Mouse (Mus musculus) ovary, postnatal 10 days (tissue): Measurements from ENCODE around the gene Gpank1.
"Not testable (repeated sequence)": the region's sequence is repeated elsewhere in the genome, so short reads cannot be mapped to it uniquely, and the experiment has no call there.

Experiments used
- DNase-seq: peaks from one replicate; pipeline ENCODE4 v3.0.0; 2022; ENCODE audit warnings: low spot score

Gene Gpank1

DNA sequence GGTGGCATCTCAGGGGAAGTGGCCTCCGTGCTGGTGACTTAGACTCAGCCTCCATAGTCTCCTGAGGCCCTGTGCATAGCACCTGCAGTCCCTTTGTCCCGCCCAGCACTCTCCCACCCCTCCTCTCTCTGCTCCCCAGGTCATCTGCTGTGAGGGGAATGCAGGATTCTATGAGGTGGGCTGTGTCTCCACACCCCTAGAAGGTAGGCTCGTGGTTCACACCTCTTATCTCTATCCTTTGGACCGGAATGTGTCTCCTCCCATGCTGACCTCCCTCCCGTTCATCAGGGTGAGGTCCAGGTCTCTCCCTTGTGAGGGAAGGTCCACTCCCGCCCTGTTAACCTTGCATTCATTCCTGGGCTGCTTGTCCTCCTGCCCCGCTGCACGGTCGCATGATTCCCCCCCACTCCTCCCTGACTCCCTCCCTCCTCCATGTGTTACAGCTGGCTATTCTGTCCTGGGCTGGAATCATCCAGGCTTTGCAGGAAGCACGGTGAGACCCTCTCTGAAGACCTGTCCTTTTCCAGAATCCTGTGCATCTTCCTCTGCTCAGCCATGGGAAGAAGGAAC, 21.0 kb upstream of the Gpank1 start:
- no peak for DNase-seq

DNA sequence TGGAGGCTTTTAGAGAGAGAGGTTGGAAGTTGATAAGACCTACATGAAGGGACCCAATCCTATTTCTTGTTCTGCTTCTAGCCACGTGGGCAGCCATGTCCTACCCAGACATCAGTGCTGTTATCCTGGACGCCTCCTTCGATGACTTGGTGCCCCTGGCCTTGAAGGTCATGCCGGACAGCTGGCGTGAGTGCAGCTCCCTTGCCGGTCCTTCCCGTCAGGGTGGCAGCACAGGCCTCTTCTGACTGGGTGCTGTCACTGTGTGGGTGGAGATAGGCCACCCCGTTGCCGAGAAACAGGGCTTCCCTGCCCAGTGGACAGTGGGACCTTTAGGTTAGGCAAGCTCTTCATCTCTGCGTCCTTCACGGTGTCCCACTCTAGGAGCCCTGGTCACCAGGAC, 20.1 kb upstream of the Gpank1 start:
- no peak for DNase-seq

GRCm38 (mm10) chr17:35102299-35102698, 19.0 kb upstream of the Gpank1 start:
- DNase-seq, result no peak

DNA sequence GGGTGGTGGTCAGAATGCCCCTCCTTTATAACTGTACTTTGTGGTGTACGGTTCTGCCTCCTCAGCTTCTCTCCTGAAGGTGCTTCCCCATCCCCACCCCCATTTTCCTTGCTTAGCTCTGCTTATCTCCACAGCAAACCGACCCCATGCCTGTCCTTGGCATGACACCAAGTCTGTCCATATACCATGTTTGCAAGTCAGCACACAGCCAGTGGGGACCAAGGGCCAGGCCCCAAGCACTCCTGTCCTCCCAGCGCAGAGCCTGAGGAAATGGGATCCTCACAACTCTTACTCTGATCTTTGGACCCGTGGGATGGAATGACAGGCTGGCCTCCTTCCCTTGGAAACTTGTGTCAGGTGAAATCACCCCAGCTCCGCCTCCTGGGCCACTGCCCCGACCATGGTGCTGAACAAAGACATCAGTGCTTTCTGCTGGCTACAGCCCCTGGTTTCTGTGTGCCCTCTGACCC, 18.0 kb upstream of the Gpank1 start:
- no peak for DNase-seq

- DNase-seq, result no peak
Measured at GRCm38 (mm10) chr17:35104079-35104478, 17.2 kb upstream of the Gpank1 start.

- DNase-seq, result no peak
Measured at GRCm38 (mm10) chr17:35104754-35105153, 16.5 kb upstream of the Gpank1 start.

GRCm38 (mm10) chr17:35105740-35106389, 15.4 kb upstream of the Gpank1 start:
- DNase-seq, result no peak

DNA sequence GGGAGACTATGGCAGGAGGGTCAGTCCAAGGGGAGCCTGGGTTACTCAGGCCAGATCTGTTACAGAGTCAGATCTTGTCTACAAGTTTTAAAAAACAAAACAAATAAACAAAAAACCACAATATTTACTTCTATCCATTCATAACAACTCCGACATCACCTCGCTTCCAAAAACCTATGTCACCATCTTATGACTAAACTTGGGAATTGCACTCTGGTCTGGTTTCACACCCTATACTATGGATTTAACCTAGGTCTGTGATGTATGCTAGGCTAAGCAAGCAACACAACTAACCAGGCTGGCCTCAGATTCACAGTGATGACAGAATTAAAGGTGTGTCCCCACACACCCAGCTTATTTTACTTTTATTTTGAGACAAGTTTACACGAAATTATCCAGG, 14.7 kb upstream of the Gpank1 start:
- DNase-seq, result no peak

DNA sequence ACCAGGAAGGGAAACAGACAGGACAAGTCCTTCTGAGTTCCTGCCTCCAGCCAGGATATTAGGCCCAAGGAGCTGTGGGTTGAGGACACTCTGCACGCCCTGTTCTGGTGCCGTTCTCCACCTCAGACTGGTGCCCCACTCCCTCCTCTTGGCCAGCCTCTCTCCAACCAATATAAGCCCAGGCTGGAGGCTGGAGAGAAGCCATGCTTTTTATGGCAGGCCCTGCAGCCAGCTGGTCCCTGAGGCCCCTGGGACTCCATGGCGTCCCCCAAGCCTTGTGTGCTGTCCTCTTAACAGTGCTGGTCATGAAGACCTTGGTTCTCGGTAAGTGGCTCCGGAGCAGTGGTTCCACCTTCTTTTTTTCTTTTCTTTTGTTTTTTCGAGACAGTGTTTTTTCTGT, 13.2 kb upstream of the Gpank1 start, which contains the start of gene Ly6g5c:
TSS of gene Ly6g5c (plus strand) at position 183 of the 400 bp plus-strand sequence.
- DNase-seq, result no peak

DNA sequence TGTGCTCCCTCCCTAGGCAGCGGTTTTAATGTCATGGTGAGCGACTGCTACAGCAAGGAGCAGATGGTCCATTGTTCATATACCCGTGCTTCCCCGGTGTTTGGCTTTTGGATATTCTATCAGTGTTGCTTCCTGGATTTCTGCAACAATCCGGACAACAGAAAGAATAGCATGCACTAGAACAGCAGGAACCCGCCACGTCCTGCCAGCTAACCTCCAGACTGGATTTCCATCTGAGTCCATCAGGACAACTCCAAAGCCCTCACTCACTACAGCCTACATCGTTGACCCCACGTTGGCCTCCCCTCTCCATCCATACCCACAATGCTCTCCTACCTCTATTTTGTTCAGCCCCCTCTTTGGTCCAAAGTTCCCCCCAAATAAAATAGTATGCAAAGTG, 9.5 kb upstream of the Gpank1 start:
- no peak for DNase-seq

GRCm38 (mm10) chr17:35115046-35116019, 5.9 kb upstream of the Gpank1 start, which contains the start of gene Ly6g5b:
Gene Ly6g5b, minus strand, starts transcription at chr17:35115428.
- no peak for DNase-seq

DNA sequence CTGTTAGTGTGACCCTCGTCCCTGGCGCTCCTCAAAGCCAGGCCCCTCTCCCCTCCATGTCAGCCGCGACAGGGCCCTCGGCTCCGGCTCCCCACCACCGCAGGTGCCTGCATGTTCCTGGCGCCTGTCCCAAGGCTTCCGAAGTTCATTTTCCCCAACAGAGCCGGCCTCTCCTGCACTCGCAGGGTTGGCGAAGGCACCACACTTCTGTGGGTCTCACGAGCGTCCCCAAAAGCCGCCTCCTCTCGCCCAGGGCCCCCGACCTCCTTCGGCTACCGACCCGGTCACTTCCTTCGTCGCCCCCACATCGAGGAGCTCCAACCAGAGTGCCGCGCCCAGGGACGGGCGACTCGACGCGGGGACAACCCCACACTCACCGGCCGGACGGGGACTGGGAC, 511 bp upstream of the Gpank1 start:
- DNase-seq, result no peak

GRCm38 (mm10) chr17:35121871-35122303, 632 bp downstream of the Gpank1 start, which contains the start of gene Csnk2b:
Gene Csnk2b, minus strand, starts transcription at chr17:35122053.
- DNase-seq, result no peak

DNA sequence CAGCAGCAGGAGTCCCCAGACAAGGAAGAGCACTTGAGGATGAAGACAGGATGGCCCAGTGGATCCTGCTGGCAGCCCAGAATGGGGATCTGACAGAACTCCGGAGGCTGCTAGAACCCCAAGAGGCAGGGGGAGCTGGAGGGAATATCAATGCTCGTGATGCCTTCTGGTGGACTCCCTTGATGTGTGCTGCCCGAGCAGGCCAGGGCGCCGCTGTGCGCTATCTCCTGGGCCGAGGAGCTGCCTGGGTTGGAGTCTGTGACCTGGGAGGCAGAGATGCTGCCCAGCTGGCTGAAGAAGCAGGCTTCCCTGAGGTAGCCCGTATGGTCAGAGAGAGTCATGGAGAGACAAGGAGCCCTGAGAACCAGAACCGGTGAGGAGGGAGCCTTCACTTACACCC, 2.0 kb downstream of the Gpank1 start:
- DNase-seq, result not testable (repeated sequence)

DNA sequence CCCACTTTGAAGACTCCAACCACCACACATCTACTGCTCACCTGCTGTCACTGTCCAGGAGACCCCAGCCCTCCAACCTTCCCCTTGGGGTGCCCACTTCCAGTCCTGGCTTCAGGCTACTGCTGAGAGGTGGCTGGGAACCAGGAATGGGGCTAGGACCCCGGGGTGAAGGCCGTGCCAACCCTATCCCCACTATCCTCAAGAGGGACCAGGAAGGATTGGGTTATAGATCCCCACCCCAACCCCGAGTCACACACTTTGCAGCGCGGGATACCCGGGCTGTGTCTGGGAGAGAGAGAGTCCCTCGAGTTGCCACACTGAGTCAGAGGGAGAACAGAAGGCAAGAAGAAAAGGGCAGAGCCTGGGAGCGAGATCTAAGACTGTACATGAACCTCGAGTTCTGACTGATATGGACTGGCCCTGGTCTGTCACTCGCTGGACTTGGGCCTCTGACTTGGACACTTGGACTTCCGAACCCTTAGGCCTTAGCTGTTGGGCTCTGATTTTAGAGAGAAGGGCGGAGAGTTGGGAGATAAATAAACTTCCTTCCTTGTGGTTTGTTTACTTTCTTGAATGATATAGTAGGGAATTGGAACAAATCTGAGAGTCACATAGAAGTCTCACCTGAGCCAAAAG, 3.1 kb downstream of the Gpank1 start:
- not testable (repeated sequence) for DNase-seq

- no peak for DNase-seq
Measured at GRCm38 (mm10) chr17:35125081-35125480, 3.8 kb downstream of the Gpank1 start.

- DNase-seq, result no peak
Measured at GRCm38 (mm10) chr17:35125578-35125977, 4.3 kb downstream of the Gpank1 start.

- DNase-seq, result peak; percentile 56
Measured at GRCm38 (mm10) chr17:35126206-35126611, 5.0 kb downstream of the Gpank1 start, which contains the start of gene D17H6S53E. Gene D17H6S53E, plus strand, starts transcription at chr17:35126373.

- no peak for DNase-seq
Measured at GRCm38 (mm10) chr17:35127017-35127416, 5.8 kb downstream of the Gpank1 start.

GRCm38 (mm10) chr17:35128996-35129395, 7.7 kb downstream of the Gpank1 start:
- no peak for DNase-seq

- DNase-seq, result no peak
Measured at GRCm38 (mm10) chr17:35131038-35131437, 9.8 kb downstream of the Gpank1 start.
